In genomic region chr19:35787246-35788021, GRCm38 (mm10) we compare ENCODE assay signal across 28 mouse cellular contexts.
DNase-seq lines count a peak whose midpoint lies in the region; ATAC-seq and TF ChIP-seq lines count a peak whose summit lies in the region.
"Had no signal": no experiment of that assay in that cellular context is flagged by ENCODE, and none has a peak within 500 bp of the region (broad histone marks: within the 10 kb centered on the region; RNA-seq: fewer than 3 reads in every experiment).

No protein-coding gene starts in this region.

- ATAC-seq in hindbrain, embryonic 13.5 days (ENCODE audit: low FRiP score) = peak; percentile 66; the same call in 1 of the 2 replicates
- ATAC-seq in midbrain, postnatal 0 days (ENCODE audit: low FRiP score) = no peak
- no peak for ATAC-seq in midbrain, embryonic 15.5 days (replicated peaks)
- ATAC-seq in hindbrain, embryonic 16.5 days = peak; percentile 68
- ATAC-seq in neural tube, embryonic 15.5 days (ENCODE audit: low FRiP score) = peak; percentile 83
- ATAC-seq: forebrain, embryonic 16.5 days; intestine, postnatal 0 days; Patski had no signal

- no peak overlapping the region for H3K9ac ChIP-seq in hindbrain, embryonic 13.5 days
- H3K9ac ChIP-seq in midbrain, postnatal 0 days (replicated peaks; ENCODE audit: low read length, poor library complexity, severe bottlenecking) = no peak overlapping the region
- H3K9ac ChIP-seq in midbrain, embryonic 15.5 days = no peak overlapping the region
- H3K9ac ChIP-seq in hindbrain, embryonic 16.5 days (ENCODE audit: low read depth, low read length) = no peak overlapping the region
- H3K9ac ChIP-seq in neural tube, embryonic 15.5 days (replicated peaks) = no peak overlapping the region
- H3K9ac ChIP-seq: embryonic facial prominence, embryonic 13.5 days; forebrain, embryonic 12.5 days had no signal

- DNase-seq in hindbrain, embryonic 10.5 days (ENCODE audit: low spot score) = no peak
- peak; percentile 28 for DNase-seq in midbrain, postnatal 0 days (ENCODE audit: low spot score)
- DNase-seq in retina, postnatal 1 day = no peak
- DNase-seq: adrenal gland, postnatal 10 days; adrenal gland, postnatal 36 days; B cell, adult 2 months; cerebellum, adult 11 months; cerebellum, adult 2 months; cerebellum, adult 9-11 months; cerebellum, postnatal 25 days; gastrocnemius, adult 2 months; gastrocnemius, postnatal 14 days; heart, adult 11 months; heart, postnatal 36 days had no signal

- H3K4me1 ChIP-seq in hindbrain, embryonic 13.5 days (replicated peaks) = no peaks in the 10 kb centered on the region
- H3K4me1 ChIP-seq in hindbrain, embryonic 10.5 days (replicated peaks) = no peaks in the 10 kb centered on the region
- H3K4me1 ChIP-seq in midbrain, postnatal 0 days (ENCODE audit: insufficient read depth, low read length) = no peaks in the 10 kb centered on the region
- no peaks in the 10 kb centered on the region for H3K4me1 ChIP-seq in midbrain, embryonic 15.5 days
- no peaks in the 10 kb centered on the region for H3K4me1 ChIP-seq in hindbrain, embryonic 16.5 days (ENCODE audit: control insufficient read depth, insufficient read depth, low read depth, low read length)
- no peaks in the 10 kb centered on the region for H3K4me1 ChIP-seq in neural tube, embryonic 15.5 days
- H3K4me1 ChIP-seq: embryonic facial prominence, embryonic 10.5 days; embryonic facial prominence, embryonic 13.5 days; forebrain, embryonic 12.5 days had no signal

- H3K36me3 ChIP-seq in hindbrain, embryonic 13.5 days = no peaks in the 10 kb centered on the region
- no peaks in the 10 kb centered on the region for H3K36me3 ChIP-seq in hindbrain, embryonic 10.5 days
- no peaks in the 10 kb centered on the region for H3K36me3 ChIP-seq in midbrain, postnatal 0 days (ENCODE audit: insufficient read depth, low read length)
- no peaks in the 10 kb centered on the region for H3K36me3 ChIP-seq in midbrain, embryonic 15.5 days (replicated peaks)
- no peaks in the 10 kb centered on the region for H3K36me3 ChIP-seq in hindbrain, embryonic 16.5 days (ENCODE audit: control insufficient read depth, insufficient read depth, low read length)
- H3K36me3 ChIP-seq in neural tube, embryonic 15.5 days = no peaks in the 10 kb centered on the region
- H3K36me3 ChIP-seq: embryonic facial prominence, embryonic 10.5 days; embryonic facial prominence, embryonic 13.5 days; forebrain, embryonic 12.5 days; G1E had no signal

- 92% methylated on average over 6 of the region's 6 CpGs for WGBS in hindbrain, embryonic 13.5 days
- 90% methylated on average over 6 of the region's 6 CpGs for WGBS in hindbrain, embryonic 10.5 days
- WGBS in midbrain, postnatal 0 days = 92% methylated on average over 6 of the region's 6 CpGs
- WGBS in midbrain, embryonic 15.5 days = 82% methylated on average over 6 of the region's 6 CpGs
- WGBS in hindbrain, embryonic 16.5 days = 79% methylated on average over 6 of the region's 6 CpGs
- WGBS in neural tube, embryonic 15.5 days = 60% methylated on average over 6 of the region's 6 CpGs

- no peaks in the 10 kb centered on the region for H3K9me3 ChIP-seq in hindbrain, embryonic 13.5 days
- no peaks in the 10 kb centered on the region for H3K9me3 ChIP-seq in hindbrain, embryonic 10.5 days
- no peaks in the 10 kb centered on the region for H3K9me3 ChIP-seq in midbrain, postnatal 0 days (ENCODE audit: low read length)
- no peaks in the 10 kb centered on the region for H3K9me3 ChIP-seq in midbrain, embryonic 15.5 days
- H3K9me3 ChIP-seq in hindbrain, embryonic 16.5 days (ENCODE audit: control insufficient read depth, low read length) = no peaks in the 10 kb centered on the region
- no peaks in the 10 kb centered on the region for H3K9me3 ChIP-seq in neural tube, embryonic 15.5 days (replicated peaks)
- H3K9me3 ChIP-seq: embryonic facial prominence, embryonic 10.5 days; embryonic facial prominence, embryonic 13.5 days; forebrain, embryonic 12.5 days; G1E had no signal

- TF ChIP-seq CTCF in midbrain, postnatal 0 days (IDR thresholded peaks at IDR 0.05) = no peak

- no peaks in the 10 kb centered on the region for H3K27me3 ChIP-seq in hindbrain, embryonic 13.5 days
- no peaks in the 10 kb centered on the region for H3K27me3 ChIP-seq in hindbrain, embryonic 10.5 days (ENCODE audit: insufficient read depth, poor library complexity, severe bottlenecking)
- no peaks in the 10 kb centered on the region for H3K27me3 ChIP-seq in midbrain, postnatal 0 days (ENCODE audit: insufficient read depth, low read length)
- no peaks in the 10 kb centered on the region for H3K27me3 ChIP-seq in midbrain, embryonic 15.5 days (replicated peaks)
- no peaks in the 10 kb centered on the region for H3K27me3 ChIP-seq in hindbrain, embryonic 16.5 days (replicated peaks; ENCODE audit: control insufficient read depth, insufficient read depth, low read length)
- no peaks in the 10 kb centered on the region for H3K27me3 ChIP-seq in neural tube, embryonic 15.5 days (replicated peaks)
- H3K27me3 ChIP-seq: CH12.LX; embryonic facial prominence, embryonic 13.5 days; forebrain, embryonic 12.5 days had no signal

- H3K4me3 ChIP-seq in hindbrain, embryonic 13.5 days = no peak overlapping the region
- no peak overlapping the region for H3K4me3 ChIP-seq in hindbrain, embryonic 10.5 days
- no peak overlapping the region for H3K4me3 ChIP-seq in midbrain, postnatal 0 days (ENCODE audit: low read depth, low read length)
- no peak overlapping the region for H3K4me3 ChIP-seq in midbrain, embryonic 15.5 days
- H3K4me3 ChIP-seq in hindbrain, embryonic 16.5 days (ENCODE audit: low read length) = no peak overlapping the region
- no peak overlapping the region for H3K4me3 ChIP-seq in neural tube, embryonic 15.5 days (replicated peaks)
- H3K4me3 ChIP-seq: embryonic facial prominence, embryonic 10.5 days; embryonic facial prominence, embryonic 13.5 days; erythroblast, embryonic 14.5 days; forebrain, embryonic 12.5 days; gastrocnemius, adult 2 months had no signal

- H3K27ac ChIP-seq in hindbrain, embryonic 13.5 days = 0 out of 2 replicates have a peak overlapping the region, but pooled peaks have one; percentile 23
- H3K27ac ChIP-seq in hindbrain, embryonic 10.5 days = no peak overlapping the region
- no peak overlapping the region for H3K27ac ChIP-seq in midbrain, postnatal 0 days (ENCODE audit: low read depth, low read length)
- no peak overlapping the region for H3K27ac ChIP-seq in midbrain, embryonic 15.5 days
- H3K27ac ChIP-seq in hindbrain, embryonic 16.5 days (ENCODE audit: low read depth, low read length) = no peak overlapping the region
- peak overlapping the region; percentile 73 for H3K27ac ChIP-seq in neural tube, embryonic 15.5 days (replicated peaks)
- H3K27ac ChIP-seq: embryonic facial prominence, embryonic 10.5 days; embryonic facial prominence, embryonic 13.5 days; forebrain, embryonic 12.5 days; gastrocnemius, adult 2 months had no signal

- no peak overlapping the region for H3K4me2 ChIP-seq in hindbrain, embryonic 13.5 days
- H3K4me2 ChIP-seq in midbrain, postnatal 0 days (ENCODE audit: low read depth, low read length, poor library complexity, severe bottlenecking) = no peak overlapping the region
- H3K4me2 ChIP-seq in midbrain, embryonic 15.5 days = no peak overlapping the region
- no peak overlapping the region for H3K4me2 ChIP-seq in hindbrain, embryonic 16.5 days (ENCODE audit: low read length)
- H3K4me2 ChIP-seq in neural tube, embryonic 15.5 days = no peak overlapping the region
- H3K4me2 ChIP-seq: embryonic facial prominence, embryonic 13.5 days; forebrain, embryonic 12.5 days; heart, embryonic 11.5 days had no signal

Comparison
In these comparisons a context has a peak if more than half of its experiments do, and no peak if none do; other contexts are left out.
1. H3K27ac ChIP-seq: peak in hindbrain, embryonic 13.5 days (single experiment) and neural tube, embryonic 15.5 days (single experiment); none in hindbrain, embryonic 10.5 days (single experiment), midbrain, postnatal 0 days (single experiment), midbrain, embryonic 15.5 days (single experiment) and hindbrain, embryonic 16.5 days (single experiment).
2. ATAC-seq: peak in hindbrain, embryonic 13.5 days (single experiment), hindbrain, embryonic 16.5 days (single experiment) and neural tube, embryonic 15.5 days (single experiment); none in midbrain, postnatal 0 days (single experiment) and midbrain, embryonic 15.5 days (single experiment).